Mouse (Mus musculus) lung, embryonic 16.5 days (tissue): ENCODE measurements at regions not wholly inside any gene's neighbourhood (a gene's known extent, or its start where the extent isn't known, plus 50 kb on each side); places are given as distances from the start of the nearest gene placed in this dataset.

Experiments used
- ATAC-seq: fragments of 200-750 bp; cut with Nextera tagmentation; 2 replicates; pipeline ENCODE4 v1.8.0; 2017; ENCODE audit warnings: low read depth, mild to moderate bottlenecking, moderate library complexity
- H3K27ac ChIP-seq: fragments of 300-500 bp; sonication (generic); 2 replicates; pipeline ENCODE4 v1.5.1; 2014; ENCODE audit warnings: mild to moderate bottlenecking, control low read depth, low read length
- H3K27me3 ChIP-seq: fragments of 300-500 bp; sonication (generic); 2 replicates; pipeline ENCODE4 v1.6.1; 2014; ENCODE audit warnings: low read depth, low read length, mixed read lengths; ENCODE audit not compliant: control insufficient read depth, insufficient read depth
- H3K36me3 ChIP-seq: fragments of 300-500 bp; sonication (generic); 2 replicates; pipeline ENCODE4 v1.6.1; 2014; ENCODE audit warnings: low read length; ENCODE audit not compliant: control insufficient read depth, insufficient read depth
- H3K4me1 ChIP-seq: fragments of 300-500 bp; sonication (generic); replicated peaks from 2 replicates; pipeline ENCODE4 v1.6.1; 2014; ENCODE audit warnings: low read length, mixed read lengths; ENCODE audit not compliant: control insufficient read depth, insufficient read depth
- H3K4me2 ChIP-seq: fragments of 300-500 bp; sonication (generic); 2 replicates; pipeline ENCODE4 v1.6.1; 2014; ENCODE audit warnings: low read depth, low read length, control low read depth
- H3K4me3 ChIP-seq: fragments of 300-500 bp; sonication (generic); 2 replicates; pipeline ENCODE4 v1.5.1; 2014; ENCODE audit warnings: mild to moderate bottlenecking, low read length, control low read depth
- H3K9ac ChIP-seq: fragments of 300-500 bp; sonication (generic); 2 replicates; pipeline ENCODE4 v1.6.1; 2014; ENCODE audit warnings: low read length, control low read depth
- H3K9me3 ChIP-seq: fragments of 300-500 bp; sonication (generic); 2 replicates; pipeline ENCODE4 v1.6.1; 2016; ENCODE audit warnings: low read length; ENCODE audit not compliant: control insufficient read depth
- WGBS: fragments of 180-500 bp; shearing (Covaris S2); extraction: QIAGEN DNeasy Blood & Tissue Kit; methylation state at CpG from one replicate; pipeline ENCODE4 v1.1.7; 2014; 5-methylcytosine and 5-hydroxymethylcytosine counted together

DNA sequence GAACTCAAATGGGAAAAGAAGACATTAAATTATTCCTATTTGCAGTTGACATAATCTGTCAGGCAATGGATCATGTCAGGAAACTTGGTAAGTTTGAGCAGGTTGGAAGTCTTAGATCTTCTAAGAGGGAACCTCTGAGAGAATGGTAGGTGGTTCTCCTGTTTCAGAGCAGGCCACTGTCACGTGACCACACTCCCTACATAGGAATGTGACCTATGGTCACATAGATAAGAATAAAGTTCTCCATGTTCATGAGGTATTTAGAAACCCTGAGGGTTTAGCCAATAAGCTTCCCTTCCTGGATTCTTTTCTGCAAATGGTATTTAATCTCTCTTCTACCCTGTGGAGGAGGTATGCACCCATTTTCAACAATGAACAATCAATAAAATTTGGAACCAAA is 497.1 kb downstream of the Trib2 start:
- Histone ChIP-seq H3K4me3 (no peak overlapping the region), H3K9me3 (no peaks in the 10 kb centered on the region), H3K36me3 (no peaks in the 10 kb centered on the region), H3K4me1 (no peaks in the 10 kb centered on the region), H3K4me2 (no peak overlapping the region), H3K27ac (no peak overlapping the region), H3K27me3 (no peaks in the 10 kb centered on the region), H3K9ac (no peak overlapping the region)
- WGBS: 31% methylated on average over 1 of the region's 1 CpGs
- ATAC-seq: no peak

DNA sequence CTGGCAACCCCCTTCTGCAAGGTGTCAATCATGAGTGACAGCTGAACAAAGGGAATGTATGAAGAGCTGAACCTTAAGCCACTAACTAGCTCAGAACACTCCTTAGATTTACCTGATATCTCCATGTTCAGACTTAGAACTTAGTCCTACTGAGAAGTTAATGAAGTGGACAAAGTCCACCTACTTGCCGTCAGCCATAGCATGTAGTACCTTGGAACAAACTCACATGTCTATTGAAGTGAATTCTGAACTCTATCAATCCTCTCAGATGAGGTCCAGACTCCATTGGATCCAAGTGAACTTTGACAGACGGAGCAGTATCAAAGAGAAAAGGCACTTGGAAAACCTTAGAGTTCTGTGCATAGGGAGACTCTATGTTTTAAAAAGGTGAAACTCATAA is 521.8 kb downstream of the Trib2 start:
- H3K27ac ChIP-seq: no peak overlapping the region
- WGBS: 82% methylated on average over 2 of the region's 2 CpGs
- ATAC-seq: no peak
- H3K4me3 ChIP-seq: no peak overlapping the region
- no peaks in the 10 kb centered on the region for H3K9me3 ChIP-seq
- H3K27me3 ChIP-seq: no peaks in the 10 kb centered on the region
- H3K9ac ChIP-seq: no peak overlapping the region
- H3K36me3 ChIP-seq: no peaks in the 10 kb centered on the region
- no peak overlapping the region for H3K4me2 ChIP-seq
- no peaks in the 10 kb centered on the region for H3K4me1 ChIP-seq

DNA sequence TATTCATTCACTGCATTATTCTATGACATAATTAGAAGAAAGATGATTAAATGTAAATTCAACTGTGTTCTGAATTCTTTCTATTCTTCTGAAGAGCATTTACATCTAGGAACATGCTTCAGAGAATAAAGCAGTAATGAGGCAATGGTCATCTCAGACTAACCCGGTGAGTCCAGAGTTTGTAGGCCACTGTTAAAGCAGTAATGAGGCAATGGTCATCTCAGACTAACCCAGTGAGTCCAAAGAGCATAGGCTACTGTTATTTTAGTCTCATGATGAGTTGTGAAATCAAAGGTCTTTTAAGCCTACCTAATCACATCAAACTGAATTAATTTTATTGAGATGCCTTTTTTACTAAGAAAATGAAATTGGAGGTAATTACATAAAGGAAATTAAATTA is 554.6 kb downstream of the Trib2 start:
- H3K4me1 ChIP-seq: no peaks in the 10 kb centered on the region
- H3K27me3 ChIP-seq: no peaks in the 10 kb centered on the region
- no peaks in the 10 kb centered on the region for H3K36me3 ChIP-seq
- ATAC-seq: no peak
- WGBS: 88% methylated on average over 1 of the region's 1 CpGs
- H3K4me3 ChIP-seq: no peak overlapping the region
- H3K9me3 ChIP-seq: no peaks in the 10 kb centered on the region
- H3K9ac ChIP-seq: no peak overlapping the region
- no peak overlapping the region for H3K4me2 ChIP-seq
- H3K27ac ChIP-seq: no peak overlapping the region

DNA sequence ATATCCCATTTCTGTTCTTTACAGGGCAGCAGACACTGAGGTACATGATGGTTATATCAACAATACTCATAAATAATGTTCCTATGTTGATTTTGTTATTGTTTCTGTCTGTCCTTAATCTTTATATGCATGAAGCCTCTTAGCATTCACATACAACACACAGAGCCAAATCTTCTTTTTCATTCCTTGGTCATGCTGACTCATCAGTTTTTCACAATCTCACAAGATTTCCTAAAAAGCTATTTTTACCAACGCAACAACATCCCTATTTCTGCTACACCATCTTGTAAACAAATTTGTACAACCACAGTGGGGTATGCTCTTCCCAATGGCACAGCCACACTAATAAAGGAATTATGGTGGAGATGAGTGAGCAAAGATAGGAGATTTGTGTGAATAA is 555.1 kb downstream of the Trib2 start:
- H3K9me3 ChIP-seq: no peaks in the 10 kb centered on the region
- H3K36me3 ChIP-seq: no peaks in the 10 kb centered on the region
- no peaks in the 10 kb centered on the region for H3K4me1 ChIP-seq
- H3K4me2 ChIP-seq: no peak overlapping the region
- 78% methylated on average over 1 of the region's 1 CpGs for WGBS
- no peak overlapping the region for H3K27ac ChIP-seq
- H3K4me3 ChIP-seq: no peak overlapping the region
- H3K9ac ChIP-seq: no peak overlapping the region
- no peak for ATAC-seq
- no peaks in the 10 kb centered on the region for H3K27me3 ChIP-seq

DNA sequence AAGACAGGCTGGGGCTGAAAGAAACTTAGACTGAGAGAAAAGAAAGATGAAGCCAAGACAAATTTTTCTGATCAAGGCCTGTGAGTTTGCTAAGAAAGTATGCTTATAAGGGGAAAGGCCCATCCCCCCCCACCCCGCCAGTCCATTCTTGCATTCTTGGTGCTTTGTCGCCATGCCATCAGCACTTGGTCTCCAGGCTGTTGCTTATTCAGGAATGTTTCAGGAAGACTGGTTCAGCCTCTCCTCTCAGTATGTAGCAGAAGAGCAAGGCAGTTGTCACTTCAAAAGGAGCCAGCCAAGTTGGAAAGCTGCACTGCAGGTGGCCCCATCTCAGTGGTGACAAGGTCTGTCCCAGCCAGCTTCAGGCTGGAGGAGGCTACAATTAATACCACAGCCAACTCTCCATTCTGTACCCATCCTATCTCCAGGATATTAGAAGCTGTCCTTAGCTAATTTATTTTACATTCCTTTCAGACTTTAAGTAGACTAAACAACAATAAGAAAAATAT is 555.8 kb downstream of the Trib2 start:
- WGBS: 60% methylated on average over 2 of the region's 2 CpGs
- Histone ChIP-seq H3K9ac (no peak overlapping the region), H3K9me3 (no peaks in the 10 kb centered on the region), H3K4me1 (no peaks in the 10 kb centered on the region), H3K4me2 (no peak overlapping the region), H3K4me3 (no peak overlapping the region), H3K27me3 (no peaks in the 10 kb centered on the region), H3K36me3 (no peaks in the 10 kb centered on the region), H3K27ac (no peak overlapping the region)
- no peak for ATAC-seq

DNA sequence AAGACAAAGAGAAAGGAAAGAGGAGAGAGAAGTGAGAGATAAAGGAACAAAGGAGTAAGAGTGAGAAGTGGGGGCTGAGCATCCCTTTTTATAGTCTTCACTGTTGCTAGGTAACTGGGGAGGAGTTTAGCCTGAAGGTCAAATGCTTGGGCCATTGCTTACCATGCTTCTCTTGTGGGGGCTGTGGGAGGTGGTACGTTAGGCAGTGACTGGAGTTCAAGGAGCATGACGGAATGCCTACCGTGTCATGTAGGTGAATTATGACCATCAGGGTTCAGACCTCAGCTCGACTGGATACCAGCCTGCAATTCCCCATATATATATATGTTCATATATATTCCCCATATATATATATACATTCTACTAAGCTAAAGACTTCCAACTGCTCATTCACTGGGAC is 571.8 kb downstream of the Trib2 start:
- H3K4me1 ChIP-seq: no peaks in the 10 kb centered on the region
- no peak overlapping the region for H3K27ac ChIP-seq
- H3K36me3 ChIP-seq: no peaks in the 10 kb centered on the region
- H3K4me3 ChIP-seq: no peak overlapping the region
- WGBS: 67% methylated on average over 4 of the region's 4 CpGs
- H3K9me3 ChIP-seq: no peaks in the 10 kb centered on the region
- no peak overlapping the region for H3K4me2 ChIP-seq
- no peaks in the 10 kb centered on the region for H3K27me3 ChIP-seq
- ATAC-seq: no peak
- no peak overlapping the region for H3K9ac ChIP-seq

DNA sequence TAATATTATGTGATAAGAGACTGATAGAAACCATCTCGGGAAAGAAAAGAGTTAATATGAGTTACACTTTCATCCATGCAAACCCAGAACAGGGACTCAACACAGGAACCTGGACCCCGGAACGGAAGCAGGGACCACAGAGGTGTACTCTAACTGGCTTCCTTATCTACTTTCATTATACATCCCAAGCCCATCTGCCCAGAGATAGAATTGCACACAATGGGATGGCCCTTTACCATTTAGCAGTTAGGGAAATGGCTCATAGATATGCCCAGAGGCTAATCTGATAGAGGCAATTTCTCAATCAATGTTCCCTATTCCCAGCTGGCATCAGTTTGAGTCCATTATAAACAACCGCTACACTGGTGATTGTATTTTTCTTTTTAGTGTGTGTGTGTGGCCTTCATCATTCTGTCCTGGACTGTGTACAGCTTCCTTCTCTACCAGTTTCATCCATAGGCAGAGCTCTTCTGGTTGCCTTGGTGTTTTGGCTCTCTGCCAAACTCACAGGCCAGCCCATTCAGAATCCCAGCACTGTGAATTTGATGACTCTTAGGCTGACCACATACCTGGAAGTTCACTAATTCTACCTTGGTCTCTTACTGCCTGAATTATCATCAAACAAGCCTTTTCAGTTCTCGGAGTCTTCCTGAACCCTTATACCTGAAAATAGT is 594.1 kb downstream of the Trib2 start:
- WGBS: 76% methylated on average over 5 of the region's 5 CpGs
- H3K36me3 ChIP-seq: no peaks in the 10 kb centered on the region

DNA sequence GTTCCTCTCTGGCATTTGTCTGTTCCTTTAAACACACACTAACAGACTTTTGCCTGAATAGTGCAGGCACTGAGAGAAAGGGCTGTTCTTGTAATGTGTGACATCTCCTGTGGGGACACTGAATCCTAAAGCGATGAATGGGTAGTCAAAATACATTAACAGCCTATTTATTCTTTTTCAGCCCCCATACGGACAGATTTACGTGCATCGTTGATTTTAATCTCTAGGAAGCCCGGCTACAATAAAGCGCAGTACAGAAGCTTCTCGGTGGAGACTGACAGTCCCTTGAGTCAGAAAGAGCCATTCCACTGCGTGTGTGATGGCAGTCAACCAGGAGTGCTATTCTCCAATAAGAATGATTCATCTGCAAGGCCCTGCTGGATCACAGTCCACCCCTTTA is 598.2 kb downstream of the Trib2 start:
- Histone ChIP-seq H3K27ac (no peak overlapping the region), H3K4me2 (no peak overlapping the region), H3K36me3 (no peaks in the 10 kb centered on the region), H3K4me3 (no peak overlapping the region), H3K4me1 (no peaks in the 10 kb centered on the region), H3K9ac (no peak overlapping the region), H3K9me3 (no peaks in the 10 kb centered on the region), H3K27me3 (no peaks in the 10 kb centered on the region)
- 80% methylated on average over 8 of the region's 8 CpGs for WGBS
- no peak for ATAC-seq

More for the DNA sequence above, 594.1 kb downstream of the Trib2 start:
- no peak overlapping the region for H3K27ac ChIP-seq
- H3K4me2 ChIP-seq: no peak overlapping the region
- no peak overlapping the region for H3K9ac ChIP-seq
- no peak overlapping the region for H3K4me3 ChIP-seq
- no peaks in the 10 kb centered on the region for H3K27me3 ChIP-seq
- no peaks in the 10 kb centered on the region for H3K9me3 ChIP-seq
- no peaks in the 10 kb centered on the region for H3K4me1 ChIP-seq
- no peak for ATAC-seq

DNA sequence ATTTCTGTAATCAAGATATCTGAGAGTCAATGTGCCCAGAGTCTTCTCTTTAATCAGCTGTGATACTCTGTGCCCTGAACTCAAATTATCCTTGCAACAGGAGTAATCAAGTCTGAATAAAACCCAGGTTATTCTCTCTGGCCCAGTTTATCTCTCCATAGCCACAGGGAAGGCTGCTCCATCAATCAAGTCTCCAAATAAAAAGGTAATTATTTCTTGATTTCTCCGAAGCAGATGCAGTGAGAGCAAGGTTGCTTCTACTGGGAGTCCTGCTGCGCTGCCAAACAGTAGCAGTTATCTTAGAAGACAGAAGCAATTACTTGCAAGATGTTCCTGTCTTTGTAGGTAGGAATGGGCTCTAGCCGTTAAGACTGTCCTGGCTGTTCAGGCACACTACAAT is 600.5 kb downstream of the Trib2 start:
- Histone ChIP-seq H3K27me3 (no peaks in the 10 kb centered on the region), H3K9ac (no peak overlapping the region), H3K4me3 (no peak overlapping the region), H3K4me2 (no peak overlapping the region), H3K36me3 (no peaks in the 10 kb centered on the region), H3K27ac (no peak overlapping the region), H3K9me3 (no peaks in the 10 kb centered on the region), H3K4me1 (no peaks in the 10 kb centered on the region)
- 71% methylated on average over 3 of the region's 3 CpGs for WGBS
- no peak for ATAC-seq
